Mouse (Mus musculus) testis, adult 2 months (tissue): ENCODE measurements around the gene Nr2c2.

Source experiments
- CTCF ChIP-seq: fragments of 200-500 bp; IDR thresholded peaks from 2 replicates; pipeline ENCODE4 v1.5.1; 2012; ENCODE audit warnings: low read depth, mild to moderate bottlenecking, inconsistent platforms, low read length, moderate library complexity; ENCODE audit not compliant: control insufficient read depth, insufficient read depth, insufficient replicate concordance
- POLR2A ChIP-seq: fragments of 200-500 bp; IDR thresholded peaks from 2 replicates; pipeline ENCODE4 v1.6.1; 2012; ENCODE audit warnings: low read depth, mild to moderate bottlenecking, inconsistent platforms, low read length, moderate library complexity; ENCODE audit not compliant: control insufficient read depth

DNA sequence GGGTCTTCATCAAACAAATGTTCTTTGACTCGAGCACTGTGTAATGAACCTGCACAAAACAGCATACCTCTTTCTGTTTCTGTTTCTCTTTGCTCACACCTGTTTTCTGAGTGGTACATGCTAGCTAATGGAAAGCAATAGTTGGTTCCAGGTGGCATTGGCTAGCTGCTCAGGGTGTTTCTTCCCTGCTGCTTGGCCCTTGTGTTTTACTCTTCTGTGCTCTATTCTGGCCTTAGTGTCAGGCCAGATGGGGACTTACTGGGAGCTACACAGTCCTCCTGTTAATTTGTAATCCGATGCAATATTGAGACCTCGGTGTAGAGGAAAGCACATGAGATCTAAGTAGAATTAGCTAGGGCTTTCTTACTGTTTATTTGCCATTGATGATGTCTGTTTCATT, 67.6 kb downstream of the Nr2c2 start:
- TF ChIP-seq CTCF (no peak), POLR2A (no peak)
